Mouse (Mus musculus) megakaryocyte, adult 5-6 weeks (primary cell): ENCODE measurements around the gene Ppil6. TPM values are rescaled to one million over a fixed set of nuclear protein-coding genes. Genes with fewer than 3 reads are reported as not detected.

Source experiments
- ATAC-seq: 2 replicates; pipeline ENCODE4 v1.8.0; 2016; ENCODE audit warnings: mild to moderate bottlenecking, inconsistent platforms; ENCODE audit not compliant: poor library complexity, severe bottlenecking
- total RNA-seq, 2 experiments: library from RNA; stranded (forward) in 1 of 2; stranded (reverse) in 1 of 2; fragments of 153-499, 151-499 nt in 1 of 2; fragments of 221-1000, 200-1000 nt in 1 of 2; gene quantifications; 2 replicates each; pipeline versions ENCODE4 v1.2.3 to v1.2.4; 2015 to 2017

Ppil6 gene
- total RNA-seq, 2 experiments from 2014 or later, result 1.2 TPM; not detected in 1

DNA sequence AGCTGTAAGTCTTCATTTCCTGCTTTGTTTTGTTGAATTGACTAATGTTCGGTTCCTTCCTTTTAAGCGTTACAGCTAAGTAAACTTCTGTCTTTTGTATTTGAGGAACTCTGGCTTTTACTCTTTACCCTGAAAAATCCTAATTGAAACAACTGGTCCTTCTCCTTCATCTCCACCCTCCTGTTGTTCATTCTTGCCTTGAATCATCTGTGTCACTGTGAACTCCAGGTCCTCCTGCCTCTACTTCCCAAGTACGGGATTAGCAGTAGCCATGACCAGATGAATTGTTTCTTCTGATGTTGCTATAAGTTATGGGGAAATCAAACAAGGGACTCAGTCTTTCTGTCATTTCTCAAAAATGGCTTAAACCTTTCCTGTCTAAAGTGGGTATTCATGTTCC, 33.1 kb downstream of the Ppil6 start:
- ATAC-seq, result peak; percentile 17

DNA sequence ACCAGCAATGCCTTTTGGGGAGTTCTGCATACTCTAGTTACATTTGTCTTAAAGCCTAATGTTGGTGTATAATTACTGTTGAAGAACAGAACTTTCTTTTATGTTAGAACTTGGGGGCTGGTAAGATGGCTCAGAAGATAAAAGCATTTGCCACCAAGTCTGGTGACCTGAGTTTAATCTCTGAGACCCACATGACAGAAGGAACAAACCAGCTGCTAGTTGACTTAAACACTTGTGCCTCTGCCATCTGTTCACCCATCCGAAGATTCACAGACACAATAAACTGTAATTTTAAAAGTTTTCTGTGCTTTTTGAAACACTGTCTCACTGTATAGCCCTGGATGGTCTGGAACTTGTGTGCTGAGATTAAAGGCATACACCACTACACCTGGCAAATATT, 35.5 kb downstream of the Ppil6 start:
- no peak for ATAC-seq

DNA sequence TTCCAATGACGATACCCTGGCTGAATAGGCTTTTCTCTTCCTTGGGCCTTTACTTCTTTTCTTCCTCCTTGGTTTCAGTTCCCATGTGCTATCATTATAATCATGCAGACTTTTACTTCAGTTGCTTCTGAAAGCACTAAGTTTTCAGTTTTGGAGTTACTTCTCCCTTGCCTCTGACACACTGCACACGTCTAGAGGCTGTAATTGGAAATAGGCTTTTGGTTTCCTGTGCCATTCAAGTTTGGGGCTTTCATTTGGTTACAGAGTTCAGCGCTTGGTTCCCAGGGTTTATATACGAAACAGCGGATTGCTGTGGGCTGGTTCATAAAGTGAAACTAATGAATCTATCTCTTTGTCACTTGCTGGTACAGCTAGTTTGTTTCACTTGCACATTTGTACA, 39.7 kb downstream of the Ppil6 start:
- ATAC-seq, result peak; percentile 52

DNA sequence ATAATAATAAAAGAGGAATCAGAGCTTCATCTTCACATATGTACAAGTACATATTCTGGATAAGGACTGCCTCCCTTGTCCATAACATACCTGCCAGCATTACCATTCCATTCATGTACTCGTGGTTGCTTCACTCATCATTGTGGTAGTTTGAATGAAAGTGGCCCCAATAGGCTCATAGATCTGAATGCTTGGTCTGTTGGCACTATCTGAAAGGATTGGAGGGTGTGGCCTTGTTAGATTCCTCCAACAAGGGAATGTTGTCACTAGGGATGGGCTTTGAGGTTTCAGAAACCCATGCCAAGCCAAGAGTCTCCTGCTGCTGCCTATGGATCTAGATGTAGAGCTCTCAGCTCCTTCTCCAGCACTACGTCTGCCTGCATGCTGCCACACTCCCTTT, 45.8 kb downstream of the Ppil6 start:
- no peak for ATAC-seq

DNA sequence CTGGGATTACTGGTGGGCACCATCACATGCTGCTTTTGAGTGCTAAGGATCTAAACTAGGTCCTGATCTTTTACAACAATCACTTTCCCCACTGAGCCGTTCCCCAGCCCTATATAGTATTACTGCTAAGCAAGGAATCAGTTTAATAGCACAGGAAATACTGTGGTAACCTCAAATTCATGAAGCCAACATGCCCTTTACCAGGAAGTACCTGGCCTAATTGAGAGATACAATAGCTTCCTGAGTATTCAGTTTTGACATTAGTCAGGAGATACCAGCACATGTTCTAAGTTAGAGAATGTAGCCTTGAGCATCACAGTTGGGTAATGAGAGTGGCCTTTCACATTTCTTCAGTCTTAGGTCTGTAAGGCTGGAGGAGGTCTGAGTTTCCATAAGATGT, 46.5 kb downstream of the Ppil6 start:
- no peak for ATAC-seq

DNA sequence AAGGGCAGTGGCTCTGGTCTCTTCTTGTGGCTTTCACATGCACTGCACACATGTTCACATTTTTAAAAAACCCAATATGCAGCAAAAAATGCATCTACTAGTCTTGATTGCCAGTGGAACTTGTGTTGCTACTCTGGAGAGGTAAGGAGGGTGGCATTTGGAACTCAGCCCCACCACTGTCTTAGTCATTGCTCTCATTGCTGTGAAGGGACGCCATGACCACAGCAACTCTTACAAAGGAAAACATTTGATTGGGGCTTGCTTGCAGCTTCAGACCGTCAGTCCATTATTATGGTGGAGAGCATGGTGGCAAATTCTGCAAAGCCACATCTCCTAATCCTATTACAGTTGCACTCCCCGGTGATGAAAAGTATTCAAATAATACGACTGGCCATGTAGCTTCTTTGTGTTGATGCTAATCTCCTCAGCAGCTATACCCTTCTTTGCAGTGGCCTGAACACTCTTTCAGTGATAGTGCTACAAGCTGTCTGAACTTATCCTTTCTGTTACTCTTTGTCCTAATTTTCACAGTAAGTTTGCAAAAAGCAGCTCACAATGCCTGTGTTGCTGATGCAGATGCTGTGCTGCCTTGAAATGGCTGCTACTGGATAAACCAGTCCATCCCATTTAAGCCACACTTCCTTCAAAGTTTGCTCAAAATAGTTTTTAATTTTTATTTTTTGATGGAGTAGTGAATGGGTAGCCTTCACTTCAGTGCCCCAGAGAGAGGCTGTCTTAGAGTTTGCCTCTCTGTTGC, 47.2 kb downstream of the Ppil6 start:
- no peak for ATAC-seq

DNA sequence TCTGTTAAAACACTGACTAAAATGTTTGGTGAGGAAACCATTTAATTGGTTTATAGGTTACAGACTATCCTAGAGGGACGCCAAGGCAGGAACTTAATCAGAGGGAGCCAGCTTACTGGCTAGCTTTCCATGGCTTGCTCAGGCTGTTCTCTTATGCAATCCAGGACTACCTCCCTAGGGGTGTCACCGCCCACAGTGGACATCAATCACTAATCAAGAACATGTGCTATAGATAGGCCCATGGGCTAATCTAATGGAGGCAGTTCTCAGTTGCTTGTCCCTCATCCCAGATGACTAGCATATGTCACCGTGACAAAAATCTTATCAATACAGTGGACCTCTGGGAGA, 47.7 kb downstream of the Ppil6 start:
- no peak for ATAC-seq

DNA sequence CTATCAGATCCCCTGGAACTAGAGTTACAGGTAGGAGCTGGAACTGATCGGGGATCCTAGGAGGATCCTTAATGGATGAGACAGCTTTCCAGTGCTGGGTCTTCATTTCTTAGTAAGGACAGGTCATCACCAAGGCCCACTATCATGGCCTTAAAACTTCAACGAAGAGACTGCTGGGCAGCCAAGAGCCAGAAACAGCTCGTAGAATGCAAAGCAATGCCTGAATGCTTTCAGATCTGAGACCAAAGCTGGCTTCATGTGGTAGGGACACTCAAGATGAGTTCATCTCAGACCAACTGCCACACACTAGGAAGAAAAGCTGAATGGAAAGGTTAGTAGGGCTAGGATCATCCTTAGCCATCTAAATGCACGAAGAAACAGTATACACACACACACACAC, 48.7 kb downstream of the Ppil6 start:
- ATAC-seq, result no peak

DNA sequence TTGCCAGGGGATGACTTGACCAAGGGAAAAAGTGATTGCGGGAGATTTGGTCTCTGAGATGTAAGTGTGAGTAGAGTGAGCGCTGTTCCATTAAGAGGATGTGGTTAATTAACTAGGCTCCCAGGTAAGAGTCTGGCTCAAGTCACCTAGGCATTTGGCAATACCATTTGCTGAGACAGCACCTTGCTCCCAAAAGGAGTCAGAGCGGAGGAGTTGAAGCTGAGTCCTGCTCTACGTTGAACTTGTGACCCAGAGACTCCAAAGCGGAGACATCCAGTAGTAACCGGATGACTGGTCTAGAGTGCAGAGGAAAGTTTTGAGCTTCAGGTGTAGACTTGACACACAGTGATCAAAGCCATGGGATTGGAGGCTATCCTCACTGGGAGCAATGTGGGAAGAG, 51.8 kb downstream of the Ppil6 start:
- ATAC-seq, result no peak

DNA sequence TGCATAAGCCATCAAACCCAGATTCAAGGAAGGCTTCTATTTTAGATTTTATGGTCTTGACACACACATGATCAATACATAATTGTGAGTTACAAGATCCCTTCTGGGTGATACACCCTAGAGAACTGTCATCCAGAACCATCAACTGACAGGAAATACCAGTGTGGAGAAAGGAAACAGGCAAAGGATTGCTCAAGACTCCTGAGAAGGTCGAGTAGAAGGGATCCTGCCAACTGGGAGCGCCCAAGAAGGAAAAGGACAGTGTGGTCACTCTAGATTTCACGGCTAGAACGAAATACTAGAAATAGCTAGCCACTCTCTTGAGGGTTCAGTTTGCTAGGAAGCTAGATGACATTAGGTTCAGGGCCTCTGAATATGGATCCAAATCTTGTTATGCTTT, 53.2 kb downstream of the Ppil6 start:
- no peak for ATAC-seq

DNA sequence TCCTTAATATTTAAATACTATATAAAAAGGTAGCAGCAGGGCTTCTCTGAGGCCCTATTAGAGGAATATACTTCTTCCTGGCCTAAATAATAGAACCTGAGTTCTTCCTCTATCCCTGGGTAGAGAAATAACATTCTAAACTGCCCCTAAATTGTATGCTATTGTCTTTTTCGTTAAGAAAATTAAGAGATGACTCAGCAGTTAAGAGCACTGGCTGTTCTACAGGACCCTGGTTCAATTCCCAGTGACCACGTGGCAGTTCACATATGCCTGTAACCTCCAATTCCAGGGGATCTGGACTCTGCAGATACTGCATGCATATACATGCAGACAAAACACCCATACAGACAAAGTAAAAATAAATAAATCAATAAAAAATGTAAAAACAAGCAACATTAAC, 53.6 kb downstream of the Ppil6 start:
- no peak for ATAC-seq

DNA sequence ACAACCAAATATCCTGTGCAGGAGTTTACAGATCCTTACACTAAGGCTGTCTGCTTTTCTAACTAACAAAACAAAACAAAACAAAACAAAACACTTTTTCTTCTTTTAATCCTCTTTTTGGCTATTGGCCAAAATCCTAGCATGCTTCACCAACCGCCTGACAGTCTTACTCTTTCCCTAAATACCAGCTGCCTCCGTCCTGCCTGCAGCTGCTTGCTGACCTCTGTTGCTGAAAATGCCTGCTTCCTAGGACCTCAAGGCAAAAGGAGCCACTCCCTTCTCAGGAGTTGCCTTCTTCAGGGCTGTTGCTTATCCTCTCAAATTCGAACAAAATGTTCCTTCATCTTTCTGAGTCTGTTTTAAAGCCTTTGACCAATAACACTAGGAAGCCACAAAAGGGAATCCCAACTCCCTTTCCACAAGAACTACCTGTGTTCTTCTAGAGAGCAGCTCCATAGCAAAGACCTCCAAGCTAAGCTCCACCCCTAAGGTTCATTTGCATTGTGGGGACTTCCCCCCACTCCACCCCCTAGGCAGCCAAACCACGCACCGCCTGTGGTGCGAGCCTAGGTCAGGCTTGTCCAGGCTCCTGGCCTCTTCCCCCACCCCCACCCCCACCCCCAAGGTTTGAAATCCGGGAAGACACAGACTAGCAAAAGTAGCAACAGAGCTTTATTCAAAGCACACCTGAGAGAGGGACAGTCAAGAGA, 54.4 kb downstream of the Ppil6 start:
- ATAC-seq, result no peak

DNA sequence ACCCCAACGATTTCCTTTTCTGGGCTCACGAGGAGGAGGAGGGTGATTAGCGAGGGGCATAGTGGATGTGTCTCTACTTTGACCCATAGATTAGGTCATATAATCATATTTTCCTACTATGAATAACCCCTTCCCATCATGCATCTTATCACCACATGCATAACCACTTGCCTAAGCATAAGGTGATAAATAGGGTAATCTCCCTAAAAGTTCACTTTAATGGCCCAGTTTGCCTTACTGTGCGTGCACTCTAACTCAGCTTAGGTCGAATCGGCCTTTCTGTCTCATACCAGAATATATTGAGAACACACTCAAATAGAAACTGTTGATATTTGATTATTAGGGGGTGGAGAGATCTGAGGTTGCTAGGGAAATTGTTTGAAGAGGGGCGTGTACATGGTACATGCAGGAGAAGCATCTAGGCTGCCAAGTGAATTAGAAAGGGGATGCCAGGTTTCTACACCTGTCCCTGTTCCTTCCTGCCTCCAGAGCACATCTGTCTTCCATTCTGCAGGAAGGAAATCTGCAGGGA, 55.1 kb downstream of the Ppil6 start:
- ATAC-seq, result no peak

DNA sequence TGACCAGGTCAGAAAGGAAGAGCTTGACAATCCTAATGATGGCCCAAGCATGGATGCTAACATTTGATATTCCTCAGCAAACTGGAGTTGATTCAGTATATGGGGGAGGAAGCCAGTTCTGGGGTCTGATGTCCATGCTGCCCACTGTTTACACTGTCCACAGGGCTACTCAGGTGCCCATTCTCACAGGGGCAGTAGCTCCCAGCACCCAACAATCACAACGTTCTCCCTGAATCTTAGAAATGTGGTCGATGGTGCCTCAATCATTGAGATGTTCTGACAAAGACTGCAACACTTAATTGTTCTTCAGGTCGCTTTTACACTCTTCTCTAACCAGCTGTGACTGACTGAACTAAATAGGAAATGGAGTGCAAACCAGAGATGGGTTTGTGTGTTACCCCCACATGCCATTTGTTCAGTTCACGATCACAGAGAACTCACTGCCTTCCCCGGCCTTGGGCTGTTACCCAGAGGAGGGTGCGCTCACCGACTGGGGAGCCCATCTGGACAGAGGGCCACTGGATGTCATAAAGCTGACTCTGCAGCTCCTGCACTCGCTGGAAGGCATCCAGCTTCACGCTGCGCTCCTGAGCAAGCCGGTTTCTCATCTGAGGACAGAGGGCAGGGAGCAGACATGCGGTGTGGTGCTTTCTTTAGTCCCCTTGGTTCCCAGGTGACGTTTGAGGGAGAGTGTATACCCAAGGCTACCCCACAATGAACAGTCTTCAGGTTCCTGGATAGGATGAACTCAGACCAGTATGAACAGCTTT, 56.3 kb downstream of the Ppil6 start:
- no peak for ATAC-seq

DNA sequence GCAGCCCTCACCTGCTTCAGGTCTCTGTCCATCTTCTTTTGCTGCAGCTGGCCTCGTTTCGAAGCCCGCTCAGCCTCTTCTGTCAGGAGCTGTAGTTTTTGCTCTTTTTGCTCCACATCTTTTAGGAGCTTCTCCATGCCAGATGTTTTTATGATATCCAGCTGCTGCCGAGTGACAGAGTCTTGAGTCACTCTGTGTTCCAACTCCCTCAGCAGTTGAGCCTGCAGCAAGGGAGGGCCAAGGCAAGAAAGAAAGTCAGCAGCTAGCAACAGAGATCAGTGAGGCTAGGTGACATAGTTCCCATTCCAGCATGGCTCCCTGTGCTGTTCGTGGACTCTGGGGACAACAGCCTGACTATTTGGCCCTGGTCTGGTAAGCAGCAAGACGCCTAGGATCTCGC, 60.5 kb downstream of the Ppil6 start:
- no peak for ATAC-seq

DNA sequence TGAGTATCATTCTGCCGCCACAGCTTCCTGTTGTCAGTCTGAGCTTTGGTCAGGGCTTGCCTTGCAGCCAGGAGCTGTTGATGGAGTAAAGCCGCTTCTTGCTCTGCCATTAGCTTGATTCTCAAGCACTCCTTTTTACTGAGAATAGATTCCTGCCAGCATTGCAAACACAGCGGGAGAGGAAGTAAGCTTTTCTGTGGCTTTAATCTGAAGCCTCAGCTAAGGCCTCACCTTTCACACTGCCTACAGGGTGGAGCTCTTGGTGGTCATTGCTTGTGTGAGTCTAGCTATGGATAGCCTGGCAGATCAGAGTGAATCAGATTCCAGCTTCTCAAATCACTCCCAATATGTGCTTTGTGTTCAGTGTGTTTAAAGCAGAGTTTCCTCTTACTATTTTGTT, 62.1 kb downstream of the Ppil6 start:
- ATAC-seq, result peak; percentile 60

DNA sequence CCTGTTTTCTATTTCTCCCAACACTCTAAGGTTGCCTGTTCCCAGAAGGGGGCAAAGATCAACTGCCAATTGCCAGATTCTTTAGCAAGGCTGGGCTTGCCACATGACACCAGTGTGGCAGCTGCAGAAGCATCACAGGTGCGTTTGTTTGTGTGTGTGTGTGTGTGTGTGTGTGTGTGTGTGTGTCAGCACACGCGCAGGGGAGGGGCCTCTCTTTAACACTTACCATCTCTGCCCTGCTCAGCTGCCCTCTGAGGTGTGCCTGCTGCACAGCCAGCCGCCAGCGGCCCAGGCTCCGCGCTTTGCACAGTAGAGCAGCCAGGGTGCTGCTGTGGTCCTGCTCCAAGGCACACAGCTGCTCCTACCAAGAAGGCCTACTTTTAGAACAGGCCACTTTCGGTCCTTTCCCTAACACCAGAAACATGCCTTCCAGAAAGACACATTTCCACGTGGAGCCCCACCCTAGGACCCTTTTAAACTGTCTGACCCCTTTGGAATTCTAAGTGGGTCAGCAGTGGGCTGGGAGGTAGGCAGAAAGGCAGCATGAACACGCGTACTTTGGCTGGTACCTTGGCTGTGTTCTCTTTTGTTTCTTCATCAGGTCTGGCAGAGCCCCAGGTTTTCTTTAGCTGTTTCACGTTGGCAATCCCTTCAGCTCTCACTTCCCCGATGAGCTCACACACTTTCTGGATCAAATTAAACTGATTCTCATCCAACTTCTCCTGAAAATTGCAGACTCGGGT, 62.8 kb downstream of the Ppil6 start:
- ATAC-seq, result peak; percentile 12; the same call in 1 of the 2 replicates

DNA sequence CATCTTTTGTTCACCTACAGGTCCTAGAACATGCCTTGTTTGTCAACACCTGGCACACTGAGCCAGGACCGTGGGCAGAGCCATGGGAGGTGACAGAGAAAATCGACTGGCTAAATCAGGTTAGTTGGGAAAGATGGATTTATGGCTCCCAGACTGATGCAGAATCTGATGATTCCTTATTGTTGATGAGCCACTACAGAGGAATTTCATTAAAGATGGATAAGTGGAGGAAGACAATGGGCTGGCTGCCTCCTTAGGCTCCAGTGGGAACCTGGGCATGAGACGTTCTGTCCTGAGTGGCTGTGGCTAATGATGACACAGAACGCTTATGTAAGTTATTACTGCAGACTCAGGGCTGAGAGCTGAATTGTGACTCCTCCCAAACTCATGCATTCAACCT, 63.5 kb downstream of the Ppil6 start:
- no peak for ATAC-seq

DNA sequence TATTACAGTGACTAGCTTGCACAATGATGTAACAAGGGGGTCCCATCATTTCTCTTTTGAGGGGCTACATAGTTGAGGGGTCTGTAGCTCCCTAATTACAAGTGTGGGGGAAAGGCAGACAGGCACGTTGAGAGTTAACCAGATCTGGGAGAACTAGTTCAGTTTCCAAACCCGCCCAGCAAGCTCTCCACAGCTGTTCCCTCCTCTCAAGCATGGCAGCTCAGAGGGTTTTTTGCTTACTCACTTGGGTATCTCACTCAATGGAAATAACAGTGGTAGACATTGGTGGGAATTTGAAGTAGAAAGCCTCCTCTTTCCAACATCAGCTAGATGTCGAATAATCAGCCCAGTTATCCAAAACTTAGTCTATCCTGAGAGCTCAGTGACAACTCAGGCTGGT, 64.8 kb downstream of the Ppil6 start:
- no peak for ATAC-seq

DNA sequence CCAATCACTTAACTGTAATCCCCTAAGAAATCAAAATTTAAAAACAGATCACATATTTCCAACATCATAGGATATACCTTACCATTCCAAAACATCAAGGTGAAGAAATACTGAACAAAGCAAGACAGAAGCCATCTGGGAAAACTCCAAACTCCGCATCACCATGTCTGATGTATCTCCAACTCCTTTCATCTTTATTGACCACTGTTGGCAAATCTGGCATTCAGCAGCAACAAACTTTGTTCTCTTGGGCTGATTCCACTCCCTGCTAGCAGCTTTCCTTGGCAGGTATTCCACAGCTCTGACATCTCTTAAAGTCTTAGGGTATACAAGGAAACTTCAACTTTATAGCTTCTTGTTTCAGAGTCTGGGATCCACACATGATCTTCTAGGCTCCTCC, 68.2 kb downstream of the Ppil6 start:
- no peak for ATAC-seq
